Mouse (Mus musculus): ENCODE results near the gene Prkch. TPM values are rescaled to one million over a fixed set of nuclear protein-coding genes. Genes with fewer than 3 reads are reported as not detected.

Prkch gene
- polyA plus RNA-seq, 1 experiment from 2014 or later, result 22.3 TPM

DNA sequence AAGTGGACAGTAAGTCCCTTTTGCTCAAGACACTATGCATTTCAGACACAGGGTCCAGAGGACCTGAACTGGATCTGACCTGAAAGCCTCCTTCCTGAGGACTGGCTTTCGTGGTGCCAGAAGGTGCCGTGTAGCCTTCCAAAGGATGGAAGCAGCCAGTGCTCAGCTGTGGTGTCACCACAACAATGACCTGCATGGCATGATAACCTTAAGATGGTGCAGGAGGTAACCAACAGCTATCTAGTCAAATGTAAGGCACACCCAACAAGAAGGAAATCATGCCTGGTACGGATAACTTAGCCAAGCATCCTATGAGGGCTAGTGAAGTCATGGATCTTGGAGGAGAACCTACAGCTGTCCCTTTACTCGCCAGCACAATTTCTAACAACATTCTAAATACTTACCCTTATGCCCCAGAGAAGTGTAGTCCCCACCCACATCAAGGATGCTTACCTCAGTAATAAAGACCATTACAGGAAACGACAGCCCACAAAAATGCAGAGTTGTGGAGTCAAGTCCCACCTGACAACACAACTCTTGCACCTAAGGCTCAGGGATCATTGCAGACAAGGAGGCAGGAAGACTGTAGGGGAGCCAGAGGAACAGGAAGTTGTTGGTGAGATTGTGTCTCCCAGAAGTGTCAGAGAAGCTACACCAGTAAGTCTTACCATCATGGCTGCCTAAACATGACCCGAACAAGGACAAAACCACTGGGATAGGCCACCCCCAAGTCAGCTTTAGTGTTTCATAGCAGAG lies 40.9 kb downstream of the Prkch start:
- Histone ChIP-seq H3K4me3 (ENCODE audit: low read depth, low read length) (no peak overlapping the region), H3K9me3 (ENCODE audit: control insufficient read depth, low read length) (no peaks in the 10 kb centered on the region), H3K36me3 (ENCODE audit: control insufficient read depth, insufficient read depth, low read length) (no peaks in the 10 kb centered on the region), H3K4me1 (replicated peaks; ENCODE audit: control insufficient read depth, insufficient read depth) (no peaks in the 10 kb centered on the region), H3K4me2 (replicated peaks; ENCODE audit: low read depth) (no peak overlapping the region), H3K9ac (ENCODE audit: low read length) (no peak overlapping the region), H3K27ac (replicated peaks) (no peak overlapping the region), H3K27me3 (ENCODE audit: control insufficient read depth, insufficient read depth, low read length) (no peaks in the 10 kb centered on the region)
- DNase-seq (ENCODE audit: low spot score), result no peak
- TF ChIP-seq CTCF (IDR thresholded peaks at IDR 0.05; ENCODE audit: low read depth) (no peak), EP300 (optimal IDR thresholded peaks at IDR 0.05) (no peak)
- WGBS, result 90% methylated on average over 6 of the region's 6 CpGs
- ATAC-seq (ENCODE audit: low FRiP score, low TSS enrichment), result no peak

DNA sequence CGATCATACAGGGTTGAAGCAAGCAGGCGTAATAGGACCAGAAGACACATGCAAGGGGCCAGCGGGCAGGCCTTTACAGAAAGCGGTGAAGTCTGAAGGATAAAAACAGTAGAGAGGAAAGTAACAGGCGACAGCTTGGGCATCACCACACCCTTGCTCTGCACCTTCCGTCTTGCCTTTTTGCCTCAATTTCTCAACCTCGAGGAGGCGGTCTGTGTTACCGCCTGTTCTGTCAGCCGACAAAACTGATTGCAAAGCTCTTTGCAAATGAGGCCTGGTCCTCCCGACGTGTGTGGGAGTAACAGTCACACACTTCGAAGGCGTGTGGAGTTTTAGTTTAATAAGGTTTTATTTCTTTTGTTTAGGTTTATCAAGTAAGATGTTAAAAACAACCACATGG lies 43.3 kb downstream of the Prkch start:
- no peak for TF ChIP-seq CTCF (IDR thresholded peaks at IDR 0.05; ENCODE audit: low read depth)
- TF ChIP-seq EP300 (optimal IDR thresholded peaks at IDR 0.05), result no peak
- Histone ChIP-seq H3K4me2 (replicated peaks; ENCODE audit: low read depth) (no peak overlapping the region), H3K9ac (ENCODE audit: low read length) (no peak overlapping the region), H3K9me3 (ENCODE audit: control insufficient read depth, low read length) (no peaks in the 10 kb centered on the region), H3K36me3 (ENCODE audit: control insufficient read depth, insufficient read depth, low read length) (no peaks in the 10 kb centered on the region), H3K27ac (replicated peaks) (no peak overlapping the region), H3K4me3 (ENCODE audit: low read depth, low read length) (no peak overlapping the region), H3K27me3 (ENCODE audit: control insufficient read depth, insufficient read depth, low read length) (no peaks in the 10 kb centered on the region), H3K4me1 (replicated peaks; ENCODE audit: control insufficient read depth, insufficient read depth) (no peaks in the 10 kb centered on the region)
- DNase-seq (ENCODE audit: low spot score) (no peak), ATAC-seq (ENCODE audit: low FRiP score, low TSS enrichment) (no peak)
- WGBS, result 73% methylated on average over 14 of the region's 14 CpGs

DNA sequence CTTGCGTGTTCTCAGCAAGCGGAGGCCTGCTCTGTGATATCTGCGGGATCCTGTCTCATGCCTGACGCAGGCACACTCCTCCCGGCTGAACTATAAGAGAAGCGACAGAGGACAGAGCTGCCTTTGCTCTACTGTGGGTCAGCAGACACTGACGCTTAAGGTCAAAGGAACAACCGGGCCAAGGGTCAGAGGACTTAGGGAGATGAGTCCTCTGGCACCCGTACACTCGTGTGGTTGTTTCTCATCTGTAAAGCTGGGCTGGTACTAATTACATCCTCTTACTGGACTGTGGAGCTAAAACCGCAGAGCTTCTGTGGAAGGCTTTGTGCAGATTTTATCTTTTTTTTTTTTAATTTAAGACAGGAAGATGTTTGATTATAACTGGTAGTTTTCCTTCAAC lies 46.0 kb downstream of the Prkch start:
- no peaks in the 10 kb centered on the region for H3K4me1 ChIP-seq (replicated peaks; ENCODE audit: control insufficient read depth, insufficient read depth)
- H3K27me3 ChIP-seq (ENCODE audit: control insufficient read depth, insufficient read depth, low read length), result no peaks in the 10 kb centered on the region
- H3K9me3 ChIP-seq (ENCODE audit: control insufficient read depth, low read length), result no peaks in the 10 kb centered on the region
- no peak overlapping the region for H3K4me2 ChIP-seq (replicated peaks; ENCODE audit: low read depth)
- WGBS, result 72% methylated on average over 11 of the region's 11 CpGs
- no peak overlapping the region for H3K9ac ChIP-seq (ENCODE audit: low read length)
- DNase-seq (ENCODE audit: low spot score) (no peak), ATAC-seq (ENCODE audit: low FRiP score, low TSS enrichment) (no peak)
- no peak overlapping the region for H3K27ac ChIP-seq (replicated peaks)
- H3K4me3 ChIP-seq (ENCODE audit: low read depth, low read length), result no peak overlapping the region
- H3K36me3 ChIP-seq (ENCODE audit: control insufficient read depth, insufficient read depth, low read length), result no peaks in the 10 kb centered on the region
- TF ChIP-seq EP300 (optimal IDR thresholded peaks at IDR 0.05), result no peak
- no peak for TF ChIP-seq CTCF (IDR thresholded peaks at IDR 0.05; ENCODE audit: low read depth)

DNA sequence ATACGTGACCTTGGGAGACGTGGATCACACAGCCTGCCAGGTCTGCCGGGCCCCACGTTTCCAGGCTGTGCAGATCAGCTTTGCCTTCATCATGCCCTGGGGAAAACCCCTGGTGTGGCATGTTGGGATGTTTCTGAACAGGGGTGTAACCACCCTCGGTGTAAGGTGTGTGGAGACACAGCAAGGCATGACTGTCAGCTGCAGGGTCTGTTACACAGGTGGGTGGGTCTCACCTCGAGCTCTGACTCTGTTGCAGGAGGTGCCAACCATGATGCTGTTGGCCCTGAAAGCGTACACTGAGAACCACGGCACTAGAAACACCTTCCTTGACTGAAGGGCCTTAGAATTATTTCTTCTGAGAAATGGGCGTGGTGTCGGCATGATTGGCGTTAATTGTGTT lies 46.6 kb downstream of the Prkch start:
- 50% methylated on average over 11 of the region's 11 CpGs for WGBS
- DNase-seq (ENCODE audit: low spot score) (no peak), ATAC-seq (ENCODE audit: low FRiP score, low TSS enrichment) (no peak)
- Histone ChIP-seq H3K27me3 (ENCODE audit: control insufficient read depth, insufficient read depth, low read length) (no peaks in the 10 kb centered on the region), H3K4me1 (replicated peaks; ENCODE audit: control insufficient read depth, insufficient read depth) (no peaks in the 10 kb centered on the region), H3K9me3 (ENCODE audit: control insufficient read depth, low read length) (no peaks in the 10 kb centered on the region), H3K4me2 (replicated peaks; ENCODE audit: low read depth) (no peak overlapping the region), H3K9ac (ENCODE audit: low read length) (no peak overlapping the region), H3K4me3 (ENCODE audit: low read depth, low read length) (no peak overlapping the region), H3K27ac (replicated peaks) (no peak overlapping the region), H3K36me3 (ENCODE audit: control insufficient read depth, insufficient read depth, low read length) (no peaks in the 10 kb centered on the region)
- TF ChIP-seq CTCF (IDR thresholded peaks at IDR 0.05; ENCODE audit: low read depth) (no peak), EP300 (optimal IDR thresholded peaks at IDR 0.05) (no peak)

DNA sequence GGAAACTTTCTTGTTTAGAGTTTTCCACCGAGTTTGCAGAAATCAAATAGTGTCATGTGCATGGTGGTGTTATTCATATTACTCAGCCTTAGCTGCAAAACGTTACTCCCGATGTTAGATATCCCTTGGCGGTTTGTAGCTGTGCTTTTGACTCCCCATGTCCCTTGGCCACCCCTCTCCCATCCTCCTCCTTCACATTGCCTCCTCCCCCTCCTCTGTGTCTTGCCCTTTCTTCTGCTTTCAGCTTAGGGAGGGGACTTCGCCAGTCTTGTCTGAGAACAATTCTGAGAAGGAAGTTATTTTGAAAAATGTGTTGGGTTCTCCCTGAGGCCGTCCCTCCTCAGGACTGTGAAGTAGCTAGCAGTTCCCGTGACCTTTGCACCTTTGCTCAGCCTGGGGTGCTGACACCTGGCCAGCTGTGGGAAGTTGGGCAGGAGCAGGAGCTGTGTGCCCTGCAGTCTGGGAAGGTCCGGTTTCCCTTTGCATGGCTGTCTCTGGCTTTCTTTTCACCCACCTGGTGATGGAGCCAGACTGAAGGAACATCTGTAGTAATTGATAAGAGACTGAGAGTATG lies 48.2 kb downstream of the Prkch start:
- DNase-seq (ENCODE audit: low spot score) (peak; percentile 22), ATAC-seq (ENCODE audit: low FRiP score, low TSS enrichment) (peak; percentile 60; the same call in 1 of the 2 replicates)
- H3K9me3 ChIP-seq (ENCODE audit: control insufficient read depth, low read length), result no peaks in the 10 kb centered on the region
- H3K9ac ChIP-seq (ENCODE audit: low read length), result no peak overlapping the region
- H3K27me3 ChIP-seq (ENCODE audit: control insufficient read depth, insufficient read depth, low read length), result no peaks in the 10 kb centered on the region
- no peak overlapping the region for H3K4me3 ChIP-seq (ENCODE audit: low read depth, low read length)
- H3K4me2 ChIP-seq (replicated peaks; ENCODE audit: low read depth), result no peak overlapping the region
- TF ChIP-seq EP300 (optimal IDR thresholded peaks at IDR 0.05) (no peak), CTCF (IDR thresholded peaks at IDR 0.05; ENCODE audit: low read depth) (no peak)
- H3K36me3 ChIP-seq (ENCODE audit: control insufficient read depth, insufficient read depth, low read length), result no peaks in the 10 kb centered on the region
- no peak overlapping the region for H3K27ac ChIP-seq (replicated peaks)
- WGBS, result 13% methylated on average over 8 of the region's 8 CpGs
- H3K4me1 ChIP-seq (replicated peaks; ENCODE audit: control insufficient read depth, insufficient read depth), result no peaks in the 10 kb centered on the region

DNA sequence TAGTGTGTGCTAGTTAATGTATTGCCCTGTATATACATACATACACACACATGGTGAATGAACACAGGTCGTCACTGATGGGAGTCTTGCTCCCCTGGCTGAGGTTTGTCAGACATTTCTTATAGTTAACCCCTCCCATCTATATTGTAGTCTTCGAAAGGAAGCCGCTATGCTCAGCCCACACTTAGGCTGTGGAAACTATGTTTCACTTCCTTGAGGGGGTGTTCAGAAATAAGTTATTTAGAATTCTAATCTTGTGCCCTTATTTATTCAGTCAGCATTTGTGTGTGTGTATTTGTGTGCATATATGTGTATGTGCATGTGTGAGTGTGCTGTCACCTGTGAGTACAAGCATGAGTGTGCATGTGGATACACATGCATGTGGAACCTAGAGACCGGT lies 49.1 kb downstream of the Prkch start:
- TF ChIP-seq CTCF (IDR thresholded peaks at IDR 0.05; ENCODE audit: low read depth) (no peak), EP300 (optimal IDR thresholded peaks at IDR 0.05) (no peak)
- WGBS, result 85% methylated on average over 4 of the region's 4 CpGs
- Histone ChIP-seq H3K27ac (replicated peaks) (no peak overlapping the region), H3K36me3 (ENCODE audit: control insufficient read depth, insufficient read depth, low read length) (no peaks in the 10 kb centered on the region), H3K4me2 (replicated peaks; ENCODE audit: low read depth) (no peak overlapping the region), H3K4me1 (replicated peaks; ENCODE audit: control insufficient read depth, insufficient read depth) (no peaks in the 10 kb centered on the region), H3K9me3 (ENCODE audit: control insufficient read depth, low read length) (no peaks in the 10 kb centered on the region), H3K9ac (ENCODE audit: low read length) (no peak overlapping the region), H3K4me3 (ENCODE audit: low read depth, low read length) (no peak overlapping the region), H3K27me3 (ENCODE audit: control insufficient read depth, insufficient read depth, low read length) (no peaks in the 10 kb centered on the region)
- DNase-seq (ENCODE audit: low spot score) (no peak), ATAC-seq (ENCODE audit: low FRiP score, low TSS enrichment) (no peak)

Measured in stomach, postnatal 0 days (tissue).